ENCODE assay signal across 9 mouse cellular contexts in genomic region chr7:104507421-104508065, GRCm38 (mm10). TPM values are rescaled to one million over a fixed set of nuclear protein-coding genes. Genes with fewer than 3 reads are reported as not detected.
A peak's percentile ranks its signal among the peaks of the same experiment; 100 is the strongest.
DNase-seq lines count a peak whose midpoint lies in the region; ATAC-seq and TF ChIP-seq lines count a peak whose summit lies in the region.
"Not testable (repeated sequence)": the region's sequence is repeated elsewhere in the genome, so short reads cannot be mapped to it uniquely, and the experiment has no call there.
"Had no signal": no experiment of that assay in that cellular context is flagged by ENCODE, and none has a peak within 500 bp of the region (broad histone marks: within the 10 kb centered on the region; RNA-seq: fewer than 3 reads in every experiment).

Gene Trim30d, minus strand, starts transcription at chr7:104507849.

- not testable (repeated sequence) for H3K4me3 ChIP-seq in kidney, postnatal 0 days (replicated peaks; ENCODE audit: low read depth, low read length); midbrain, postnatal 0 days (ENCODE audit: low read depth, low read length); stomach, postnatal 0 days (ENCODE audit: low read depth, low read length)
- peak within 1 kb of the TSS; percentile 49 for H3K4me3 ChIP-seq in lung, adult 2 months (replicated peaks; ENCODE audit: extremely low read depth, low read depth, low read length)

- TF ChIP-seq POLR2A in lung, adult 2 months (IDR thresholded peaks at IDR 0.05; ENCODE audit: borderline replicate concordance, extremely low read depth, low read depth, low read length): not testable (repeated sequence)

- not testable (repeated sequence) for H3K9me3 ChIP-seq in kidney, postnatal 0 days (replicated peaks; ENCODE audit: low read length); midbrain, postnatal 0 days (ENCODE audit: low read length); stomach, postnatal 0 days (ENCODE audit: control insufficient read depth, low read length)

- peak; percentile 63 for DNase-seq in CD4-positive, CD25-positive, alpha-beta regulatory T cell, adult 2 months (ENCODE audit: low read depth, low spot score)
- DNase-seq in adrenal gland, postnatal 36 days: peak; percentile 1 to 7
- peak; percentile 7 for DNase-seq in gastrocnemius, adult 18-20 months (ENCODE audit: low spot score)
- peak; percentile 2 to 11 for DNase-seq in heart, postnatal 36 days
- peak; percentile 28 for DNase-seq in kidney, postnatal 0 days (ENCODE audit: low spot score)
- not testable (repeated sequence) for DNase-seq in lung, adult 2 months; midbrain, postnatal 0 days (ENCODE audit: low spot score); stomach, postnatal 0 days (ENCODE audit: low spot score)

- ATAC-seq in kidney, postnatal 0 days (replicated peaks; ENCODE audit: low FRiP score, low read depth): peak; percentile 43; the same call in 1 of the 2 replicates
- ATAC-seq in midbrain, postnatal 0 days (ENCODE audit: low FRiP score): not testable (repeated sequence)
- peak; percentile 61 for ATAC-seq in stomach, postnatal 0 days (ENCODE audit: low FRiP score, low TSS enrichment)

- not testable (repeated sequence) for H3K36me3 ChIP-seq in kidney, postnatal 0 days (ENCODE audit: insufficient read depth, low read length); midbrain, postnatal 0 days (ENCODE audit: insufficient read depth, low read length); stomach, postnatal 0 days (ENCODE audit: control insufficient read depth, insufficient read depth, low read length)

- H3K9ac ChIP-seq in kidney, postnatal 0 days (ENCODE audit: low read depth, low read length); midbrain, postnatal 0 days (replicated peaks; ENCODE audit: low read length, poor library complexity, severe bottlenecking); stomach, postnatal 0 days (ENCODE audit: low read length): not testable (repeated sequence)

- not testable (repeated sequence) for H3K27me3 ChIP-seq in kidney, postnatal 0 days (ENCODE audit: insufficient read depth, low read length); midbrain, postnatal 0 days (ENCODE audit: insufficient read depth, low read length); stomach, postnatal 0 days (ENCODE audit: control insufficient read depth, insufficient read depth, low read length)

- peak; percentile 47; the same call in 1 of the 2 replicates for TF ChIP-seq CTCF in kidney, postnatal 0 days (IDR thresholded peaks at IDR 0.05; ENCODE audit: low read depth)
- 0 out of 2 replicates have a peak, but pooled peaks have one; percentile 7 for TF ChIP-seq CTCF in lung, adult 2 months (IDR thresholded peaks at IDR 0.05; ENCODE audit: insufficient read depth, low read length)
- TF ChIP-seq CTCF in midbrain, postnatal 0 days (IDR thresholded peaks at IDR 0.05): peak; percentile 35; the same call in 1 of the 2 replicates
- TF ChIP-seq CTCF in stomach, postnatal 0 days (IDR thresholded peaks at IDR 0.05; ENCODE audit: low read depth): peak; percentile 61

- intact Hi-C loops in heart, postnatal 36 days (cut with DNase I): loop anchor here (5.0 kb wide), 1 partner anchor 60 kb away; no protein-coding TSS in a partner anchor

- not testable (repeated sequence) for TF ChIP-seq EP300 in stomach, postnatal 0 days (optimal IDR thresholded peaks at IDR 0.05)

- not testable (repeated sequence) for H3K4me1 ChIP-seq in kidney, postnatal 0 days (replicated peaks; ENCODE audit: insufficient read depth, low read length); lung, adult 2 months (ENCODE audit: control insufficient read depth, insufficient read depth, low read length); midbrain, postnatal 0 days (ENCODE audit: insufficient read depth, low read length); stomach, postnatal 0 days (replicated peaks; ENCODE audit: control insufficient read depth, insufficient read depth)

- not testable (repeated sequence) for H3K4me2 ChIP-seq in kidney, postnatal 0 days (ENCODE audit: low read length); midbrain, postnatal 0 days (ENCODE audit: low read depth, low read length, poor library complexity, severe bottlenecking); stomach, postnatal 0 days (replicated peaks; ENCODE audit: low read depth)

- H3K27ac ChIP-seq in kidney, postnatal 0 days; midbrain, postnatal 0 days (ENCODE audit: low read depth, low read length); stomach, postnatal 0 days (replicated peaks): not testable (repeated sequence)

RNA-seq across cellular contexts. Expression of gene Trim30d, which starts in this region (rescaled TPM):
- total RNA-seq in adrenal gland, postnatal 36 days (2021): 10 to 100 TPM in 1 of 2 experiments, 1 to 10 TPM in 1; 6.2 to 13.0 TPM
- under 1 TPM; 0.34 to 0.64 TPM for total RNA-seq in gastrocnemius, adult 18-20 months (2021)
- total RNA-seq in heart, postnatal 36 days (2021): under 1 TPM; 0.68 to 0.92 TPM
- polyA plus RNA-seq in kidney, postnatal 0 days (2015; fragmentation: Nextera tagmentation; extraction: Ambion mirVana): 0.78 and 1.2 TPM in 2 replicates
- polyA plus RNA-seq in lung, adult 2 months (2012; rRNA removed): 1.0 and 4.0 TPM in 2 replicates
- total RNA-seq in midbrain, postnatal 0 days (2014; rRNA removed): 1.7 and 1.9 TPM in 2 replicates
- 0.90 and 1.1 TPM in 2 replicates for polyA plus RNA-seq in midbrain, postnatal 0 days (2015; fragmentation: Nextera tagmentation; extraction: Ambion mirVana)
- polyA plus RNA-seq in stomach, postnatal 0 days (2015; fragmentation: Nextera tagmentation; extraction: Ambion mirVana): 0.87 and 1.0 TPM in 2 replicates
- polyA plus RNA-seq: embryonic facial prominence, embryonic 10.5 days had no signal

Comparison
In these comparisons a context has a peak if more than half of its experiments do, and no peak if none do; other contexts are left out.
1. Peak in DNase-seq in gastrocnemius, adult 18-20 months; RNA of the gene not detected or under 1 TPM.
2. Peak in DNase-seq in heart, postnatal 36 days; RNA of the gene not detected or under 1 TPM.
3. CTCF ChIP-seq: peak in every context shown above with its lines; median percentile 61 in stomach, postnatal 0 days; 47 in kidney, postnatal 0 days; 35 in midbrain, postnatal 0 days; 7 in lung, adult 2 months.